Mouse (Mus musculus): ENCODE results near the gene Snapc4.

Snapc4 gene

DNA sequence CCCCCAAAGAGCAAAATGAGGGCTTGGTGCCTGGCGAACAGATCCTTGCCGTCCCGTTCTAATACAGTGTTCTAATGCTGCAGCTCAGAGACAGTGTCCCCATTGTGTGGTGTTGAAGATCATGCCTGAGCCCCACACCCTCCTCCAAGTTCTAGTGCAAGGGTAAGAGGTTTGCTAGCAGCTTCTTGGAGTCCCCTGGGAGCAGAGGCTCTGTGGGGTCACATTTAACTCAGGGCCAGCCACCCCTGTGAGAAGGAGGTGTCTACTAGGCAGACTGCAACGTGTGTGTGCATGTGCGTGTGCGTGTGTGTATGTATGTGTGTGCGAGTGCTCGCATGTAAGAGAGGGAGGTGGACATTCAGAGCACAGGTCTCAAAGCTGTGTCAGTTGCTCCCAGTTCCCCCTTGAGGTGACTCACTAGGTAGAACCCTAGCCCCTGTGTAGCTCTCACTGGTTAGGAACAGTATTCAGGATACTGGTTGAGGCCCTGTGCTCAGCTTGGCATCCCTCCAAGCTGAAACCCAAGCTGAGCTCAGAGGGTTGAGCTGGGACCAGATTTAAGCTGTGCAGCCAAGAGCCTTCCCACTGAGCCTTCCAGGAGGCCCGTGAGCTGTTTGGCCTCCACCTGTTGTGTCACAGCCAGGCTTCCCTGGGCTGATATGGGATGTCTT lies 63.7 kb downstream of the Snapc4 start:
- DNase-seq (ENCODE audit: extremely low read depth, low read depth, low spot score) = no peak

DNA sequence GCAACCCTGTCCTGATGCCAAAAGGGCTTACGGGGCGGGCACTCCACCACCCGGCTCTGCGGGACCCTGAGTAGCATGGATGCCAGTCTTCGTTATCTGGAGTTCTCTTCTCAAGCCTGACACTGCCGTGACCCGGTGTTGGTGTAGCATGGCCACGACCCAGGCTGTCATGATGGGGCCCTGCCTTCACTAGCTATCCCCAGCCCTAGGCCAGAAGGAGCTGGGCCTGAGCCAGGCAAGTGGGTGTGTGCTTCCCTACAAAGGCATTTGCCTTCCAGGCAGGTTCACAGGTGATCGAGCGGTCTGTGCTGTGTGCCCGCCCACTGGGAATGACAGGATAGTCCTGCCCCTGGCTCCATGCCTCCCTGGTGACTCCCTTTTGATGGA lies 64.5 kb downstream of the Snapc4 start:
- no peak for DNase-seq (ENCODE audit: extremely low read depth, low read depth, low spot score)

DNA sequence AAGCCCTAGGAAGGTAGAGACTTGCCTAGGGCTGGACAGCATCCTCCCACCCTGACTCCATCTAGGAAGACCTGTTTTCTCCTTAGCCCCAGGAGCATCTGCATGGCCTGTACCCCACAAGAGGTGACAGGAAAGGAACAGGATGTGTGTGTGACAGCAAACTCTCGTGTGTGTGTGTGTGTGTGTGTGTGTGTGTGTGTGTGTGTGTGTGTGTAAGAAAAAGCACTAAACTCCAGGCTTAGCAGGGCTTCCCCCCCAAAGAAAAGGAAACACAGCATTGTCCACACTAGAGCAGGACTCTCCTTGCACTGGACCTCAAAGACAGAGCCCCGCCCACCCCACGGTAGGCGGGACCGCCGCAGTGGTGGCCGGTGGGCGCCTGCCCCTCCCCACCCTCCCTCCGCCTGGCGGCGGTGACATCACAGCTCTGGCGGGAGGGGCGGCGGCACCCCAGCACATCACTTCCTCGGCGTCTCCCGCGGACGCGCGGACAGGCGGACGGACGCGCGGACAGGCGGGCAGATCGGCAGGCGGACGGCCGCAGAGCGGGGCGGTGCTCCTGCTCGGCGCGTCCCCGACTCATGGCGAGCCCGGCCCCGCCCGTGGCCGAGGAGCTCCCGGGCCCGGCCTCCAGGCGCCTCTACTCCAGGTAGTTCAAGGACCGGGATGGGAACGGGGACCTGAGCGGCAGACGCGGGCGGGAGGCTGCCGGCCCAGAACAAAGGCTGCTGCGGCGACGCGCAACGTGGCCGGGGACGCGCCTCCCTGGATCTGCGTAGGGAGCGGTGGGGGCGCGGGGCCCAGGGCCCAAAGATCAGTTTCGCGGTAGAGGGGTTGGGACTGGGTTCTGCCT lies 65.2 kb downstream of the Snapc4 start, which contains the start of gene Gpsm1:
Gene Gpsm1, plus strand, starts transcription at position 444 of the 853 bp plus-strand sequence.
- no peak for DNase-seq (ENCODE audit: extremely low read depth, low read depth, low spot score)

DNA sequence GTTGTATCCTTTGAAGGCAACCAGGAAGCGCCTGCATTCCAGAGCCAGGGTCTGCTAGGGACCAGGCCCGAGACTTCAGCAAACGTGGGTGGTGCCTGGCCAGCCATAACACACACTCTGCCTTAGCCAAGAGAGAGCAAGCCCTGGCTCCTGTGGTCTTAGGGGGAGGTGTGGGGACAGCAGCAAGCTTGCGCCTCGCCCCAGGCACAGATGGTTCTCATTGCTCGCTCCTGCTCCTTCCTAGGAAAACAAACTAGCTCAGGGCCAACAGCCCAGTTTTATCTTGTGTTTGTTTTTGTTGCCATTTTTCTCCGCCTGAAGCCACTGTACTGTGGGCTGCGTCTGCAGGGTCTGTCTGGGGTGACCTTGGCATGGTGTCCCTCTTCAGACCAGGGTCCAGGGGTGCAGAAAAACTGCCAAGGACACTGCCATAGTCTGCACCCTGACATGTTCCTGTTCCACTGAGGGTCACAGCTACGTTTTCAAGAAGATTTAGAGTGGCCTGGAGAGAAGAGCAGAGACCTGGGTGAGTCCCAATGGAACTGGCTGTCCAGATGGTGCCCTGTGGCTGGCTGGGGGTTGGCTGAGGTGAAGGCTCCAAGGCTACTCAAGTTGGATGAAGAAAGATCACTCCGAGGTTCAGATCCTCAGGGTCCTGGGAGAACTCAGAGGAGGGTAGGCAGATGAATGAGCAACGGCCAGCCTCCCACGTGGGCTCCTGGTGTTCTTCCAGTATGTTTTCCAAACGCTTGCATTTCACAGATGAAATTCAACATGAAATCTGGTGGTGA lies 66.0 kb downstream of the Snapc4 start:
- DNase-seq (ENCODE audit: extremely low read depth, low read depth, low spot score) = no peak

DNA sequence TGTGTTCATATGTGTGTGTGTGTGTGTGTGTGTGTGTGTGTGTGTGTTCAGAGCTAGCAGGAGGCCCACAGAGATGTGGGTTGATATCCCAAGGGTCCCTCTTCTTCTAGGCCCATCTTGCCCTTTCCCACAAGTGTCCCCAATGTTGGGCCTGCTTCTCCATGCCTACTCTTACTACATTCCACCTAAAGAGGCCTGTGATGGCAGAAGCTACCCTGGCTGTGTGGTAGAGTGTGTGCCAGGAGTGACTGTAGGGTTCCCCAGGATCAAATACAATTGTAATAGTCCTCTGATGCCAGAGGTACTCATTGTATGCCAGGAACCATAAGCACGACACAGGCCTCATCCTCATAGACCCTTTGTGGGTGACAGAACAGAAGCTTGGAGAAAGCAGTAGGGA lies 67.1 kb downstream of the Snapc4 start:
- no peak for DNase-seq (ENCODE audit: extremely low read depth, low read depth, low spot score)

DNA sequence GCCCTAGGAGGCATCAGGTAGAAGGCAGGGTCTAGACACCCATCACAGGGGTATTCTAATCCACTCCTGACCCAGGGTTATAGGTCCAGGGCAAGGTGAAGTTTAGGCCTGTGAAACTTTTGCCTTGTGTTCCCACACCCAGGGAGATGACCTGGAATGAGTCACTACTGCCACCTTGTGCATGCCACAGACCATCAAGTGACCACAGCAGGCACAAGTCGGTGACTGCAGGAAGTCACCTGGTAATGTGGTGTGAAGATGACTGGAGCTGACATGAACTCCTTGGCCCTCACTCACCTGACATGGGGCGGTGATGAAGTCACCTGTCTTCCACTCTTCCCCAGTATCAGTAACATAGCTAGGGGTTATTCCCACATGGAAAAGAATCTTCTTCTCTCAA lies 67.6 kb downstream of the Snapc4 start:
- no peak for DNase-seq (ENCODE audit: extremely low read depth, low read depth, low spot score)
